Mouse (Mus musculus) lung, postnatal 10 days (tissue): ENCODE measurements around the gene Rfk.

ENCODE experiments used
- DNase-seq: peaks from one replicate; pipeline ENCODE4 v3.0.0; 2021

Rfk gene

GRCm38 (mm10) chr19:17393841-17394591, at the start of gene Rfk:
Rfk (plus strand) TSS chr19:17394043.
- peak; percentile 96 for DNase-seq

GRCm38 (mm10) chr19:17344881-17345280, 49.0 kb upstream of the Rfk start:
- DNase-seq = no peak

GRCm38 (mm10) chr19:17346716-17347474, 46.9 kb upstream of the Rfk start:
- no peak for DNase-seq

- no peak for DNase-seq
These were observed 46.0 kb upstream of the Rfk start for GRCm38 (mm10) chr19:17347852-17348251.

GRCm38 (mm10) chr19:17353727-17354126, 40.1 kb upstream of the Rfk start:
- no peak for DNase-seq

- DNase-seq = no peak
These were observed 39.5 kb upstream of the Rfk start for GRCm38 (mm10) chr19:17354362-17354761.

GRCm38 (mm10) chr19:17354797-17355196, 39.0 kb upstream of the Rfk start:
- DNase-seq = no peak

- DNase-seq = no peak
These were observed 38.5 kb upstream of the Rfk start for GRCm38 (mm10) chr19:17355361-17355760.

- peak; percentile 58 for DNase-seq
These were observed 37.6 kb upstream of the Rfk start for GRCm38 (mm10) chr19:17355950-17356867.

- no peak for DNase-seq
These were observed 36.9 kb upstream of the Rfk start for GRCm38 (mm10) chr19:17356932-17357331.

- no peak for DNase-seq
These were observed 36.5 kb upstream of the Rfk start for GRCm38 (mm10) chr19:17357391-17357790.

- DNase-seq = peak; percentile 5
These were observed 34.4 kb upstream of the Rfk start for GRCm38 (mm10) chr19:17359315-17359890.

- DNase-seq = no peak
These were observed 32.7 kb upstream of the Rfk start for GRCm38 (mm10) chr19:17361181-17361580.

GRCm38 (mm10) chr19:17364741-17365140, 29.1 kb upstream of the Rfk start:
- DNase-seq = peak; percentile 47

- DNase-seq = no peak
These were observed 27.3 kb upstream of the Rfk start for GRCm38 (mm10) chr19:17366364-17367090.

GRCm38 (mm10) chr19:17368557-17368956, 25.3 kb upstream of the Rfk start:
- DNase-seq = no peak

GRCm38 (mm10) chr19:17369581-17369980, 24.3 kb upstream of the Rfk start:
- no peak for DNase-seq

GRCm38 (mm10) chr19:17372701-17373100, 21.1 kb upstream of the Rfk start, which contains the start of gene Gcnt1:
Gcnt1 (minus strand) TSS chr19:17372844.
- DNase-seq = no peak

- DNase-seq = no peak
These were observed 15.0 kb upstream of the Rfk start for GRCm38 (mm10) chr19:17378845-17379244.

- no peak for DNase-seq
These were observed 13.3 kb upstream of the Rfk start for GRCm38 (mm10) chr19:17380549-17380948.

GRCm38 (mm10) chr19:17382807-17383397, 10.9 kb upstream of the Rfk start:
- no peak for DNase-seq

GRCm38 (mm10) chr19:17385022-17385421, 8.8 kb upstream of the Rfk start:
- no peak for DNase-seq
